Mouse (Mus musculus): Measurements from ENCODE around the gene Syt12.

DNA sequence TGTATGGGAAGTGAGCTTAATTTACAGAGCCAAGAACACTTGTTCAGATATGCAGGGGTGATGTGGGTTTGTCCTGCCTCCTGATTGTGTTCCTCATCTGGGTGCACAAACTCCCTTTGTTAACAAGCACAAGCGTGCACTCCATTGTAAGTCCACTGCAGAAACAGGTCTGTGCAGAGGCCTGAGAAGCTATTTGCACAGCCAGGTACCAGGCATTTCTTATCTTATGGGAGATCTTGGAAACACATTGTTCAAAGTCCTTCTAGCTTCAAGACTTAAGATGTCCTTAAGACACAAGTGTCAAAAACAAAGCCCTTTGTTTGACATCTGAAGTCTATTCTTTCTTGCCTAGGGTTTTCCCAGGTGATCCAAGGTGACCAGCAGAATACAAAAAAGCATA lies 27.6 kb upstream of the Syt12 start:
- no peak for TF ChIP-seq CTCF (IDR thresholded peaks at IDR 0.05; ENCODE audit: borderline replicate concordance, insufficient read depth, low read depth, low read length)
- no peak for TF ChIP-seq POLR2A (IDR thresholded peaks at IDR 0.05; ENCODE audit: borderline replicate concordance, insufficient read depth, low read length)

All from cerebellum, adult 2 months (tissue).